Mouse (Mus musculus) frontal cortex, postnatal 10 days (tissue): Measurements from ENCODE around the gene Ffar4.

Source experiments
- DNase-seq, 2 experiments: peaks; one replicate each; pipeline ENCODE4 v3.0.0; 2022; ENCODE audit warnings: low spot score in 2 of 2, mixed read lengths in 1 of 2

Ffar4 gene

GRCm38 (mm10) chr19:38096858-38097758, at the start of gene Ffar4:
Gene Ffar4 (plus strand): TSS chr19:38097071.
- DNase-seq: no peak

GRCm38 (mm10) chr19:38049686-38050085, 47.2 kb upstream of the Ffar4 start:
- DNase-seq: no peak

- no peak for DNase-seq
These were observed 43.4 kb upstream of the Ffar4 start for GRCm38 (mm10) chr19:38053227-38054041.

GRCm38 (mm10) chr19:38054149-38054719, 42.6 kb upstream of the Ffar4 start:
- no peak for DNase-seq

- DNase-seq: peak; percentile 88 to 94
These were observed 42.1 kb upstream of the Ffar4 start, which contains the start of gene Cep55 for GRCm38 (mm10) chr19:38054720-38055192. Gene Cep55 (plus strand): TSS chr19:38055011.

- DNase-seq: no peak
These were observed 41.1 kb upstream of the Ffar4 start for GRCm38 (mm10) chr19:38055798-38056197.

GRCm38 (mm10) chr19:38056276-38056675, 40.6 kb upstream of the Ffar4 start:
- no peak for DNase-seq

- no peak for DNase-seq
These were observed 39.9 kb upstream of the Ffar4 start for GRCm38 (mm10) chr19:38056931-38057330.

- DNase-seq: no peak
These were observed 33.7 kb upstream of the Ffar4 start for GRCm38 (mm10) chr19:38063201-38063600.

GRCm38 (mm10) chr19:38064051-38064450, 32.8 kb upstream of the Ffar4 start:
- no peak for DNase-seq

GRCm38 (mm10) chr19:38073226-38073625, 23.6 kb upstream of the Ffar4 start:
- no peak for DNase-seq

GRCm38 (mm10) chr19:38075051-38075450, 21.8 kb upstream of the Ffar4 start:
- DNase-seq: no peak

- DNase-seq: no peak
These were observed 20.6 kb upstream of the Ffar4 start for GRCm38 (mm10) chr19:38076251-38076650.

- DNase-seq: no peak
These were observed 18.9 kb upstream of the Ffar4 start for GRCm38 (mm10) chr19:38077851-38078540.

- DNase-seq: no peak
These were observed 15.5 kb upstream of the Ffar4 start for GRCm38 (mm10) chr19:38081361-38081760.

- no peak for DNase-seq
These were observed 13.8 kb upstream of the Ffar4 start for GRCm38 (mm10) chr19:38082931-38083525.

- no peak for DNase-seq
These were observed 11.0 kb upstream of the Ffar4 start for GRCm38 (mm10) chr19:38085841-38086240.

- DNase-seq: peak; percentile 12 to 22
These were observed 9.8 kb upstream of the Ffar4 start for GRCm38 (mm10) chr19:38086948-38087551.

GRCm38 (mm10) chr19:38089358-38089757, 7.5 kb upstream of the Ffar4 start:
- no peak for DNase-seq

GRCm38 (mm10) chr19:38091512-38091985, 5.3 kb upstream of the Ffar4 start:
- no peak for DNase-seq
